Mouse (Mus musculus): ENCODE data around the gene Grid2ip. TPM values are rescaled to one million over a fixed set of nuclear protein-coding genes. Genes with fewer than 3 reads are reported as not detected.
"Not testable (repeated sequence)": the region's sequence is repeated elsewhere in the genome, so short reads cannot be mapped to it uniquely, and the experiment has no call there.

Grid2ip gene
- total RNA-seq, 1 experiment from 2014 or later, result not detected

- no peak for ATAC-seq (ENCODE audit: extremely low read depth, insufficient number of reproducible peaks, low FRiP score, poor library complexity, severe bottlenecking)
Measured at GRCm38 (mm10) chr5:143359263-143359662, 2.1 kb downstream of the Grid2ip start.

DNA sequence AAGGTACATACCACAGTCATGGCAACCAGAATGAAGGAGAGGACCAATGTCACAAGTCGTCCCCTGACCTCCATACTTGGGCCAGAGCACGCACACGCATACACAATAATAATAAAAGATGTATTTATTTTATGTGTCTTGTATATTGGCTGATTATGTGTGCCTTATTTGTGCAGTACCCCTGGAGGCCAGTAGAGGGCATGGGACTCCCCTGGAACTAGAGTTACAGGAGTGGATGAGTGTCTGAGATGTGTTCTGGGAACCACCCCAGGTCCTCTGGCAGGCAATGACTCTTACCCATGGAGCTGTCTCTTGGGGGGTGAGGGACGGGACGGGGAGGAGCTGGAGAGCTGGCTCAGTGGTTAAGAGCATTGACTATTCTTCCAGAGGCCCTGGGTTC lies 2.9 kb downstream of the Grid2ip start:
- no peak for ATAC-seq (ENCODE audit: extremely low read depth, insufficient number of reproducible peaks, low FRiP score, poor library complexity, severe bottlenecking)

DNA sequence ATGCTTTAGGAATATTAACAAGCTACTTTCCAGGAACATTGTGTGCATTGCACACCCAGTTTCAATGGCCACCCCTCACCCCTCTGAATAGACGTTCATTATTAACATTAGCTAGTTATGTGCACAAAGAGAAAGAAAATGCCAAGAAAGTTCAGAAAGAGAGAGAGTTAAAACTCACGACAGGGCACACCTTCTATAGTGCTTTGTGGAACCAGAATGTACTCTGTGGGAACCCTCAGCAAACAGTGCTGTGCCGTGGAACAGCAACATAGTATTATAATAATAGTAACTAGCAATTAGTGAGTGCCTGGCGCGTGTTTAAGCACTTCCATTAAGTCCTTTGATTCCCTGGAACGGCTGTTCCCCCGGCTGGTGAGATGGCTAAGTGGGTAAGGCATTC lies 4.3 kb downstream of the Grid2ip start:
- ATAC-seq (ENCODE audit: extremely low read depth, insufficient number of reproducible peaks, low FRiP score, poor library complexity, severe bottlenecking), result no peak

- ATAC-seq (ENCODE audit: extremely low read depth, insufficient number of reproducible peaks, low FRiP score, poor library complexity, severe bottlenecking), result no peak
Measured at GRCm38 (mm10) chr5:143363678-143364615, 6.8 kb downstream of the Grid2ip start.

- no peak for ATAC-seq (ENCODE audit: extremely low read depth, insufficient number of reproducible peaks, low FRiP score, poor library complexity, severe bottlenecking)
Measured at GRCm38 (mm10) chr5:143367931-143368330, 10.8 kb downstream of the Grid2ip start.

DNA sequence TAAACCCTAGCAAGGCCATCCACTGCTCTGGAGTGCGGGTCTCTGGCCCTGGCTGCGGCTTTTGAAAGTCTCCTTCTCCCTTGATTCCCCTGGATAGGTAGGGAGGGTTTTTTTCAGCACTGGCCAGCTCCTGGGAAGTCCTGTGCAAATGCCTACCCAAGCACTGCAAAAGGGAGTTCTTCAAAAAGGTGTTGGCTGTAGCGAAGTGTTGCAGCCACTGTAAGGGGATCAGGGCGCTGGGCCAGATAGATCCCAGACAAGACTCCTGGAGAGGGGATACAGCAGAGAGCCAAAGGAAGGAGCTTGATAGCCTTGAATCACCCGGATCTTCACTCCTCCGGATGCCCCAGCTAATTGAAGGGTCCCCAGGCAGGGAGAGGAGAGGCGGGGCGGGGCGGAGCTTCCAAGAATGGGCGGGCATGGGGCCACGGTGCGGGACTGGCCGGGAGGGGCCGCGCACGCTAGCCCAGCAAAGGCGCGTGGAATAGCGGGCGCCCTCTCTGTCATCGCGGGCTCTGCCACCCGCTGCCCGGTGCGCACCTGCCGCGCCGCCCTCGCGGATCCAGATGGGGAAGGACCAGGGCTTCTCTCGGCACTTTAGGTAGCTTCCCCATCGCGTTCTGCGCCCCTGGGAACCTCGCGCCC lies 12.6 kb downstream of the Grid2ip start:
- ATAC-seq (ENCODE audit: extremely low read depth, insufficient number of reproducible peaks, low FRiP score, poor library complexity, severe bottlenecking), result no peak

GRCm38 (mm10) chr5:143370416-143371145 lies 13.4 kb downstream of the Grid2ip start:
- ATAC-seq (ENCODE audit: extremely low read depth, insufficient number of reproducible peaks, low FRiP score, poor library complexity, severe bottlenecking), result no peak

DNA sequence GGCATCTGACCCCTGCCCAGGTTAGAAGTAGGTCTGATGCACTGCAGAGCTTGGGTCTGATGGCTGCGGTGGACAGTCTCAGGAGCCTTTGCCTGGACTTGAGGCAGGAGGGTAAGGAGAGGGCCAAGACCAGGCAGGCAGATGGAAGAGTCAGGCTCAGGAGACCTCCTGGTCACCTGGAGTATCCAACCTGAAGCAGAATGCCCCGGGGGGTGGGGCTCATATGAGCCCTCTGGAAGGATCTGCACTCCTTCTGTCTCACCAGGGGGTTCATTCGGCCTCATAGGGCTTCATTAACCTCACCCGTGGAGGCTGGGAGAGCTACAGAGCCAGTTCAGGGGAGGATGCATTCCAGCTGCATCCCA lies 14.0 kb downstream of the Grid2ip start:
- ATAC-seq (ENCODE audit: extremely low read depth, insufficient number of reproducible peaks, low FRiP score, poor library complexity, severe bottlenecking), result no peak

DNA sequence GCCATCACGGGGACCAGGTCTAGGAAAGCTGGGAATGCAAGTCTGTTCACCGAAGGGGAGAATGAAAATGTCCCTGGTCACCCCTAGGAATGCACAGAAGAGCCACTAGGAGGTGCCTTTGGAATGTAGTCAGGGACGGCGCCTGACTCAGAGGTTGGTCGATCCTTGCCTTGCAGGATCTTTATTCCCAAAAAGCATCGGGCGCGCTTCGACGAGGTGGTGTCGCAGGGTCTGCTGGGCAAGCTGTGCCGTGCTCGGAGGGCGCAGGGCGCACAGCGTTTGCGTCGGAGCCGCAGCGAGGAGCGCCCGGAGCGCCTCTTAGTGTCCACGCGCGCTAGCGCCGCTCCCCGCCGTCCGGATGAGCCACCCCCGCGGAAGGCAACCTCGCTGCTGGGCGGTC lies 15.7 kb downstream of the Grid2ip start:
- no peak for ATAC-seq (ENCODE audit: extremely low read depth, insufficient number of reproducible peaks, low FRiP score, poor library complexity, severe bottlenecking)

DNA sequence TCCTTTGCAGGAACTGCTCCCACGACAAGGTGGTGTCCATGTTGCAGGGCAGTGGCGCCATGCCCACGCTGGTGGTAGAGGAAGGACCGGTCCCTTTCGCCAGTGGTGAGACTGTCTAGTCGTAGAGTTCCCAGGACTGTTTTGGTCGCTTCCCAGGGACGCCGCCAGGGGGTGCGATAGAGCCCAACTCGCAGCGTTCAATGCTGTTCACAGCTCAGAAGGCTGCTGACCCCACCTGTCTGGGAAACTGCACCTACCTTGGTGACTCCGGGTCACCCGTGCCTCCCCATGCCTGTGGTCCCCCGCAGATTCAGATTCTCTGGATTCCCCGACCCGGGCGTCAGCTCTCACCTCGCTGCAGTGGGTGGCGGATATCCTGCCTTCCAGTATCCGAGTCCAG lies 18.1 kb downstream of the Grid2ip start:
- peak; percentile 28 for ATAC-seq (ENCODE audit: extremely low read depth, insufficient number of reproducible peaks, low FRiP score, poor library complexity, severe bottlenecking)

DNA sequence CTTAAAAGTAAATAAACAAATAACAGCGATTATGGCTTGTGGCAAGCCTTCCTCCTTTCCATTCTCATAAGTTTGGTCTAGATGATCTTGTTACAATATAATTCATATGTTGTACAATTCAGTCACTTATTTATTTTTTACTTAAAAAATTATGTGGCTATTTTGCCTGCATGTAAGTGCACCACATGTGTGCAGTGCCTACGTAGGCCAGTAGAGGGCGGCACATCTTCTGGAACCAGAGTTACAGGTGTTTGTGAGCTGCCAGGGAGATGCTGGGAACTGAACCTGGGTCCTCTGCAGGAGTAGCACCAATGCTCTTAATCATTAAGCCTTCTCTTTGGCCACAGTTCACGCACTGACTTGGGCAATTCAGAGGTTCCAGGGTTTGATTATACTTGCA lies 19.0 kb downstream of the Grid2ip start:
- no peak for ATAC-seq (ENCODE audit: extremely low read depth, insufficient number of reproducible peaks, low FRiP score, poor library complexity, severe bottlenecking)

DNA sequence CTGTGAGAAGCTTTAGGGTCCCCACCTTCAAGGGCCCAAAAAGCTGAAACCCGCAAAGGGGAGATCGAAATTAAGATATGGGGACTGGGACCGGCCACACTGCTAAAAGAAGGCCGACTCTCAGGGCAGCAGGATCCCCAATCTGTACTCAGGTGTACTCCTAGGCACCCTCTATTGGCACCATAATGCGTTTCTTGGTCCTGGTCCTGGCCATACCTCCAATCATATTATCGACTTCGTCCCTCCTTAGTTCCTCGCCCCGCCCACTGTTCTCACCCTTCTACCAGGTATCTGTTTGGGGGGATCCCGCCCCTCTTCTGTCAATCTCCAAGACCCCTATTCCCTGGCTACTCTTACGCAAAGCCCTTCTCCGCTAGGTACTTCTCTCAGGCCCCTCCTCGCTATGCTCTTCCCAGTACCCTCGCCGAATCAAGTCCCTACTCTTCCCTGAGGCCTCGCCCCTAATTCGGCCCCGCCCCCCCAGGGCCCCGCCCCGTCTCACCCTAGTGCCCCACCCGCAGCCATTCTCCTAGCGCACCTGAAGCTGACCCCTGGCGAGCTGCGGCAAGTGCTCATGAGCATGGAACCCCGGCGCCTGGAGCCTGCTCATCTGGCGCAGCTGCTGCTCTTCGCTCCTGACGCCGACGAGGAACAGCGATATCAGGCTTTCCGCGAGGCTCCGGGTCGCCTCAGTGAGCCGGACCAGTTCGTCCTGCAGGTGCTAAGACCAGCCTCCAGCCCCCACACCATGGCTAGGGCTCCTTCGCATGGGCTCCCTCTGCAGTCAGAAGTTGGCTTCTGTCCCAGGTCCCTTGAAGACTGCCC lies 29.9 kb downstream of the Grid2ip start:
- ATAC-seq (ENCODE audit: extremely low read depth, insufficient number of reproducible peaks, low FRiP score, poor library complexity, severe bottlenecking), result no peak

DNA sequence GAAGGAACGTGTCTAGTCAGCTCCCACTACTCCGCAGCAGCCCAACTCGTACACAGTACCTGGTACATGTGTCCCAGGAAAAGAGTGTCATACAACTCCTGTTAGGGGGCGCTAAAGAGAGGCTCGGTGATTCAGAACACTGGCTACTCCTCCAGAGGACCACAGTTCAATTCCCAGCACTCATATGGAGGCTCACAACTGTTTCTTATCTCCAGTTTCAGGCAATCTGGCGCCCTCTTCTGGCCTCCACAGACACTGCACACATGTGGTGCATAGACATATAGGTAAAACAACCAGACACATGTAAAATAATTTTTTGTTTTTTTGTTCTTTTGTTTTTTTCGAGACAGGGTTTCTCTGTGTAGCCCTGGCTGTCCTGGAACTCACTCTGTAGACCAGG lies 37.0 kb downstream of the Grid2ip start:
- ATAC-seq (ENCODE audit: extremely low read depth, insufficient number of reproducible peaks, low FRiP score, poor library complexity, severe bottlenecking), result no peak

GRCm38 (mm10) chr5:143394966-143395365 lies 37.8 kb downstream of the Grid2ip start:
- ATAC-seq (ENCODE audit: extremely low read depth, insufficient number of reproducible peaks, low FRiP score, poor library complexity, severe bottlenecking), result not testable (repeated sequence)

DNA sequence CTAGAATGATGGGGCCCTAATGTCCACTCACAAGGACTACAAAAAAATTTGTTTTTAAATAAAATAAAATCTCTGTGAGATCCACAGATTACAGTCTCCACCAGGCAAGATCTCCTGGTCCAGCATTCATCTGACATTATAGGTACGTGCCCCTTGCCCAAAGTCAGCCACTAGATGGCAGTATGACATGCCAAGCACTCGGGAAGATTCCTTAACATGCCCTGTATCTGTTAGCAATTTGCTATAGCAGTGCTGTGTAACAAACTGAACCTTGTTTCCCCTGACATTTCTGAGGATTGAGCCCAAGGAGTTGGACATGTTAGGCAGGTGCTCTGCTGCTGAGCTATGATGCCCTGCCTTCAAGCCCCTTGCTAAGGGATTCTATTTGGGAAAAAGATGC lies 38.5 kb downstream of the Grid2ip start:
- peak; percentile 69 for ATAC-seq (ENCODE audit: extremely low read depth, insufficient number of reproducible peaks, low FRiP score, poor library complexity, severe bottlenecking)

- ATAC-seq (ENCODE audit: extremely low read depth, insufficient number of reproducible peaks, low FRiP score, poor library complexity, severe bottlenecking), result no peak
Measured at GRCm38 (mm10) chr5:143400501-143400900, 43.4 kb downstream of the Grid2ip start.

DNA sequence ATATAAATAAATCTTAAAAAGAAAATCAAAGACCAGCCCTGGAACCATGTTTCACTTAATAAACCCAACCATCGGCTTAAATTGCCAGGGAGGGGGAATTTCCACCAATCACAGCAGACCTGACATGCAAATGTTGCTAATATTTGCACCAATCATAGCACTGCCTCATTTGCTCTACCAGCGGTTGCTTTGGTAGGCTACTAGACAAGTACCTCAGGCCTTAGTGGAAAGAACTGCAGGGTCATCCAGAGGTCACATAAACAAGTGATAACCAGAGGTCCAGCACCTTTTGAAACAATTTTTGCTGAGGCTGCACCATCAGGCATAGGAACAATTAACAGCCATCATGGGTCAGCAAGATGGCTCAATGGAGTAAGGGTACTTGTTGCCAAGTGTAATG lies 44.4 kb downstream of the Grid2ip start:
- ATAC-seq (ENCODE audit: extremely low read depth, insufficient number of reproducible peaks, low FRiP score, poor library complexity, severe bottlenecking), result no peak

GRCm38 (mm10) chr5:143403221-143404147 lies 46.3 kb downstream of the Grid2ip start, which contains the start of gene Kdelr2:
Gene Kdelr2 (plus strand): TSS chr5:143403838.
- peak; percentile 85 for ATAC-seq (ENCODE audit: extremely low read depth, insufficient number of reproducible peaks, low FRiP score, poor library complexity, severe bottlenecking)
